Mouse (Mus musculus) bone marrow macrophage, adult 2 months (primary cell): ENCODE results near the gene Polq.

Experiments used
- CTCF ChIP-seq: IDR thresholded peaks from 2 replicates; pipeline ENCODE4 v1.5.1; 2012; ENCODE audit warnings: low read depth, mild to moderate bottlenecking, low read length, moderate library complexity
- POLR2A ChIP-seq: IDR thresholded peaks from 2 replicates; pipeline ENCODE4 v1.6.1; 2012; ENCODE audit warnings: mild to moderate bottlenecking, low read depth, low read length, borderline replicate concordance

GRCm38 (mm10) chr16:36989493-36989892 is 22.1 kb upstream of the Polq start:
- TF ChIP-seq POLR2A, result no peak
- TF ChIP-seq CTCF, result no peak
